Mouse (Mus musculus): ENCODE results near the gene Copb2. TPM values are rescaled to one million over a fixed set of nuclear protein-coding genes. Genes with fewer than 3 reads are reported as not detected.

Copb2 gene
- polyA plus RNA-seq, 1 experiment from 2014 or later = 183 TPM

GRCm38 (mm10) chr9:98604896-98605295 is 41.4 kb downstream of the Copb2 start:
- no peak overlapping the region for H3K9ac ChIP-seq (ENCODE audit: low read depth, low read length)
- no peak overlapping the region for H3K4me2 ChIP-seq (replicated peaks; ENCODE audit: low read depth, low read length)
- no peaks in the 10 kb centered on the region for H3K9me3 ChIP-seq (ENCODE audit: control insufficient read depth, low read length)
- 73% methylated on average over 4 of the region's 4 CpGs for whole genome bisulfite sequencing
- no peaks in the 10 kb centered on the region for H3K27me3 ChIP-seq (ENCODE audit: control insufficient read depth, insufficient read depth, low read length)
- H3K4me1 ChIP-seq (ENCODE audit: control insufficient read depth, insufficient read depth, low read length) = peaks cover 6% of the 10 kb centered on the region; the same call in 1 of the 2 replicates
- H3K4me3 ChIP-seq (ENCODE audit: low read length) = no peak overlapping the region
- H3K27ac ChIP-seq (ENCODE audit: low read depth, low read length) = no peak overlapping the region
- ATAC-seq (ENCODE audit: low FRiP score, low TSS enrichment) = no peak
- H3K36me3 ChIP-seq (ENCODE audit: control insufficient read depth, insufficient read depth, low read length) = no peaks in the 10 kb centered on the region

GRCm38 (mm10) chr9:98628480-98628879 is 65.0 kb downstream of the Copb2 start:
- Histone ChIP-seq H3K4me1 (ENCODE audit: control insufficient read depth, insufficient read depth, low read length) (peaks cover 3% of the 10 kb centered on the region; the same call in 1 of the 2 replicates), H3K27me3 (ENCODE audit: control insufficient read depth, insufficient read depth, low read length) (no peaks in the 10 kb centered on the region; the same call in none of the 2 replicates), H3K4me3 (ENCODE audit: low read length) (no peak overlapping the region), H3K27ac (ENCODE audit: low read depth, low read length) (no peak overlapping the region), H3K4me2 (replicated peaks; ENCODE audit: low read depth, low read length) (no peak overlapping the region), H3K9ac (ENCODE audit: low read depth, low read length) (no peak overlapping the region), H3K36me3 (ENCODE audit: control insufficient read depth, insufficient read depth, low read length) (no peaks in the 10 kb centered on the region), H3K9me3 (ENCODE audit: control insufficient read depth, low read length) (no peaks in the 10 kb centered on the region)
- WGBS = 49% methylated on average over 3 of the region's 3 CpGs
- no peak for ATAC-seq (ENCODE audit: low FRiP score, low TSS enrichment)

- Histone ChIP-seq H3K4me3 (ENCODE audit: low read length) (no peak overlapping the region), H3K27me3 (ENCODE audit: control insufficient read depth, insufficient read depth, low read length) (no peaks in the 10 kb centered on the region), H3K9me3 (ENCODE audit: control insufficient read depth, low read length) (no peaks in the 10 kb centered on the region), H3K4me2 (replicated peaks; ENCODE audit: low read depth, low read length) (no peak overlapping the region), H3K27ac (ENCODE audit: low read depth, low read length) (no peak overlapping the region), H3K4me1 (ENCODE audit: control insufficient read depth, insufficient read depth, low read length) (peaks cover 3% of the 10 kb centered on the region; the same call in 1 of the 2 replicates), H3K9ac (ENCODE audit: low read depth, low read length) (no peak overlapping the region), H3K36me3 (ENCODE audit: control insufficient read depth, insufficient read depth, low read length) (no peaks in the 10 kb centered on the region)
- peak; percentile 86 for ATAC-seq (ENCODE audit: low FRiP score, low TSS enrichment)
- WGBS = 35% methylated on average over 13 of the region's 13 CpGs
Observed at GRCm38 (mm10) chr9:98633287-98634162, 70.0 kb downstream of the Copb2 start.

Other genes with a start within 250 kb of the Copb2 start
- gene Rbp1, start 140.8 kb upstream of the Copb2 start, polyA plus RNA-seq (2014; fragmentation: Nextera tagmentation; extraction: Ambion mirVana) = 136 and 161 TPM in 2 replicates
- 0.51 and 0.68 TPM in 2 replicates for gene Rbp2, start 77.6 kb upstream of the Copb2 start, polyA plus RNA-seq (2014; fragmentation: Nextera tagmentation; extraction: Ambion mirVana)
- 67.4 and 75.4 TPM in 2 replicates for gene Mrps22, start 37.9 kb downstream of the Copb2 start, polyA plus RNA-seq (2014; fragmentation: Nextera tagmentation; extraction: Ambion mirVana)